Mouse (Mus musculus) forebrain, embryonic 12.5 days (tissue): ENCODE data around the gene Lat2. TPM values are rescaled to one million over a fixed set of nuclear protein-coding genes. Genes with fewer than 3 reads are reported as not detected.

Experiments used
- ATAC-seq: fragments of 200-750 bp; cut with Nextera tagmentation; 2 replicates; pipeline ENCODE4 v1.8.0; 2017; ENCODE audit warnings: moderate TSS enrichment; ENCODE audit not compliant: low FRiP score
- H3K27ac ChIP-seq: fragments of 300-500 bp; sonication (generic); 2 replicates; pipeline ENCODE4 v1.5.1; 2016; ENCODE audit warnings: mild to moderate bottlenecking
- H3K27me3 ChIP-seq: fragments of 300-500 bp; sonication (generic); 2 replicates; pipeline ENCODE4 v1.6.1; 2016; ENCODE audit warnings: mild to moderate bottlenecking
- H3K36me3 ChIP-seq: fragments of 300-500 bp; sonication (generic); replicated peaks from 2 replicates; pipeline ENCODE4 v1.6.1; 2016; ENCODE audit warnings: mild to moderate bottlenecking
- H3K4me1 ChIP-seq: fragments of 300-500 bp; sonication (generic); 2 replicates; pipeline ENCODE4 v1.6.1; 2016
- H3K4me2 ChIP-seq: fragments of 300-500 bp; sonication (generic); 2 replicates; pipeline ENCODE4 v1.6.1; 2016; ENCODE audit warnings: mild to moderate bottlenecking, moderate library complexity
- H3K4me3 ChIP-seq: fragments of 300-500 bp; sonication (generic); replicated peaks from 2 replicates; pipeline ENCODE4 v1.5.1; 2016; ENCODE audit warnings: mild to moderate bottlenecking
- H3K9ac ChIP-seq: fragments of 300-500 bp; sonication (generic); 2 replicates; pipeline ENCODE4 v1.6.1; 2016; ENCODE audit warnings: mild to moderate bottlenecking
- H3K9me3 ChIP-seq: fragments of 300-500 bp; sonication (generic); 2 replicates; pipeline ENCODE4 v1.6.1; 2016
- WGBS: fragments of 180-500 bp; shearing (Covaris S2); methylation state at CpG from one replicate; pipeline ENCODE4 v1.1.7; 2016; 5-methylcytosine and 5-hydroxymethylcytosine counted together
- microRNA-seq: library from miRNA; unstranded; fragments of <30 nt; microRNA quantifications from one replicate; pipeline ENCODE4, GENCODE M21; 2017
- polyA plus RNA-seq: library from polyadenylated mRNA; unstranded; fragments of >200 nt; fragmentation: Nextera tagmentation; extraction: Ambion mirVana; gene quantifications from 2 replicates; pipeline ENCODE4 v1.2.1, GENCODE M21; 2016

Gene Lat2
- polyA plus RNA-seq, 1 experiment from 2014 or later, result 4.8 TPM

GRCm38 (mm10) chr5:134560450-134561171, 54.2 kb downstream of the Lat2 start:
- Histone ChIP-seq H3K9me3 (no peaks in the 10 kb centered on the region), H3K4me1 (peaks cover 6% of the 10 kb centered on the region)
- WGBS, result 83% methylated on average over 16 of the region's 16 CpGs

GRCm38 (mm10) chr5:134560071-134560449, 54.8 kb downstream of the Lat2 start, which contains the start of gene Syna:
Gene Syna, minus strand, starts transcription at chr5:134560171.
- no peak within 1 kb of the TSS for H3K9ac ChIP-seq
- no peaks in the 10 kb centered on the region for H3K9me3 ChIP-seq
- H3K4me2 ChIP-seq, result no peak within 1 kb of the TSS
- 86% methylated on average over 7 of the region's 7 CpGs for WGBS
- no peak within 1 kb of the TSS for H3K4me3 ChIP-seq
- peaks cover 12% of the 10 kb centered on the region for H3K4me1 ChIP-seq
- ATAC-seq, result no peak
- no peaks in the 10 kb centered on the region for H3K27me3 ChIP-seq
- no peaks in the 10 kb centered on the region for H3K36me3 ChIP-seq
- H3K27ac ChIP-seq, result no peak within 1 kb of the TSS

More at GRCm38 (mm10) chr5:134560450-134561171, 54.2 kb downstream of the Lat2 start:
- Histone ChIP-seq H3K9ac (no peak overlapping the region), H3K4me3 (no peak overlapping the region), H3K27me3 (no peaks in the 10 kb centered on the region), H3K27ac (no peak overlapping the region), H3K4me2 (no peak overlapping the region), H3K36me3 (no peaks in the 10 kb centered on the region)
- ATAC-seq, result no peak

- H3K4me2 ChIP-seq, result peak overlapping the region; percentile 40
- H3K36me3 ChIP-seq, result no peaks in the 10 kb centered on the region
- 17% methylated on average over 20 of the region's 20 CpGs for WGBS
- no peak overlapping the region for H3K9ac ChIP-seq
- H3K9me3 ChIP-seq, result no peaks in the 10 kb centered on the region
- peak; percentile 36 for ATAC-seq
- H3K4me3 ChIP-seq, result 0 out of 2 replicates have a peak overlapping the region, but pooled peaks have one; percentile 6
- H3K4me1 ChIP-seq, result peaks cover 34% of the 10 kb centered on the region
- H3K27ac ChIP-seq, result peak overlapping the region; percentile 21; the same call in 1 of the 2 replicates
- H3K27me3 ChIP-seq, result no peaks in the 10 kb centered on the region
Measured at GRCm38 (mm10) chr5:134555463-134556164, 59.2 kb downstream of the Lat2 start.

GRCm38 (mm10) chr5:134553951-134554546, 60.8 kb downstream of the Lat2 start:
- H3K9me3 ChIP-seq, result no peaks in the 10 kb centered on the region
- H3K36me3 ChIP-seq, result no peaks in the 10 kb centered on the region
- peaks cover 47% of the 10 kb centered on the region for H3K4me1 ChIP-seq
- H3K4me2 ChIP-seq, result no peak overlapping the region
- 90% methylated on average over 5 of the region's 5 CpGs for WGBS
- H3K9ac ChIP-seq, result no peak overlapping the region
- no peaks in the 10 kb centered on the region for H3K27me3 ChIP-seq
- ATAC-seq, result no peak
- no peak overlapping the region for H3K4me3 ChIP-seq
- no peak overlapping the region for H3K27ac ChIP-seq

- Histone ChIP-seq H3K27me3 (no peaks in the 10 kb centered on the region), H3K9me3 (no peaks in the 10 kb centered on the region), H3K4me2 (peak within 1 kb of the TSS; percentile 87), H3K36me3 (no peaks in the 10 kb centered on the region), H3K4me3 (peak within 1 kb of the TSS; percentile 70), H3K4me1 (peaks cover 63% of the 10 kb centered on the region), H3K9ac (peak within 1 kb of the TSS; percentile 86), H3K27ac (peak within 1 kb of the TSS; percentile 98)
- ATAC-seq, result peak; percentile 90
- under 1% methylated on average over 59 of the region's 61 CpGs for WGBS
Measured at GRCm38 (mm10) chr5:134552110-134552972, 62.5 kb downstream of the Lat2 start, which contains the start of gene Clip2. Gene Clip2, minus strand, starts transcription at chr5:134552434.

- Histone ChIP-seq H3K4me1 (peaks cover 68% of the 10 kb centered on the region), H3K4me2 (peak overlapping the region; percentile 87), H3K36me3 (no peaks in the 10 kb centered on the region), H3K9ac (peak overlapping the region; percentile 86), H3K27ac (peak overlapping the region; percentile 98), H3K27me3 (no peaks in the 10 kb centered on the region), H3K4me3 (peak overlapping the region; percentile 70), H3K9me3 (no peaks in the 10 kb centered on the region)
- 1% methylated on average over 52 of the region's 52 CpGs for WGBS
- ATAC-seq, result peak; percentile 39
Measured at GRCm38 (mm10) chr5:134551233-134552109, 63.4 kb downstream of the Lat2 start.

GRCm38 (mm10) chr5:134550836-134551232, 64.0 kb downstream of the Lat2 start:
- H3K4me3 ChIP-seq, result peak overlapping the region; percentile 70
- no peaks in the 10 kb centered on the region for H3K9me3 ChIP-seq
- H3K36me3 ChIP-seq, result no peaks in the 10 kb centered on the region
- H3K4me2 ChIP-seq, result peak overlapping the region; percentile 87
- H3K4me1 ChIP-seq, result peaks cover 67% of the 10 kb centered on the region
- no peaks in the 10 kb centered on the region for H3K27me3 ChIP-seq
- ATAC-seq, result no peak
- H3K9ac ChIP-seq, result peak overlapping the region; percentile 86
- WGBS, result 11% methylated on average over 6 of the region's 6 CpGs
- 0 out of 2 replicates have a peak overlapping the region, but pooled peaks have one; percentile 98 for H3K27ac ChIP-seq

Small RNA genes within 50 kb of the gene (microRNA-seq; reads per million reads assigned to microRNA genes)
- not detected for gene Mir7228

Other genes with a start within 250 kb of the Lat2 start
- 111 and 112 TPM in 2 replicates for gene Gtf2ird1, start 158.3 kb downstream of the Lat2 start, polyA plus RNA-seq
- gene Clip2, start 62.6 kb downstream of the Lat2 start, polyA plus RNA-seq, result 9.8 and 11.1 TPM in 2 replicates
- 0.14 and 0.27 TPM in 2 replicates for gene Syna, start 54.9 kb downstream of the Lat2 start, polyA plus RNA-seq
- 305 and 325 TPM in 2 replicates for gene Rfc2, start 33.7 kb downstream of the Lat2 start, polyA plus RNA-seq
- gene Eif4h, start 24.5 kb upstream of the Lat2 start, polyA plus RNA-seq, result 459 and 466 TPM in 2 replicates
- gene Limk1, start 73.6 kb upstream of the Lat2 start, polyA plus RNA-seq, result 14.5 and 17.3 TPM in 2 replicates
- gene Eln, start 132.3 kb upstream of the Lat2 start, polyA plus RNA-seq, result 3.7 and 3.9 TPM in 2 replicates